Mouse (Mus musculus): ENCODE measurements at regions not wholly inside any gene's neighbourhood (a gene's known extent, or its start where the extent isn't known, plus 50 kb on each side); places are given as distances from the start of the nearest gene placed in this dataset.

GRCm38 (mm10) chr8:31000120-31000519 is 2428.4 kb upstream of the 5930422O12Rik start:
- no peak for TF ChIP-seq CTCF (IDR thresholded peaks at IDR 0.05; ENCODE audit: control insufficient read depth, insufficient read depth, low read length)
- no peak for TF ChIP-seq POLR2A (IDR thresholded peaks at IDR 0.05; ENCODE audit: borderline replicate concordance, control insufficient read depth, low read depth, low read length)

All from bone marrow, adult 2 months (tissue).